Mouse (Mus musculus) thymus, adult 2 months (tissue): Measurements from ENCODE around the gene Dlx1.

Experiments
- CTCF ChIP-seq: fragments of 200-500 bp; IDR thresholded peaks from 2 replicates; pipeline ENCODE4 v1.5.1; 2012; ENCODE audit warnings: mild to moderate bottlenecking, control low read depth, low read length, moderate library complexity, borderline replicate concordance; ENCODE audit not compliant: control insufficient read depth, poor library complexity, insufficient read depth; ENCODE audit errors: extremely low read depth
- POLR2A ChIP-seq: fragments of 200-500 bp; IDR thresholded peaks from 2 replicates; pipeline ENCODE4 v1.6.1; 2012; ENCODE audit warnings: mild to moderate bottlenecking, low read length, control low read depth, moderate library complexity; ENCODE audit not compliant: control insufficient read depth, poor library complexity, insufficient read depth; ENCODE audit errors: extremely low read depth

- TF ChIP-seq CTCF (no peak), POLR2A (no peak)
Observed at GRCm38 (mm10) chr2:71573736-71574135, 45.8 kb downstream of the Dlx1 start.
